Mouse (Mus musculus) kidney, embryonic 14.5 days (tissue): ENCODE measurements around the gene Kl. TPM values are rescaled to one million over a fixed set of nuclear protein-coding genes. Genes with fewer than 3 reads are reported as not detected.

Source experiments
- ATAC-seq: fragments of 200-750 bp; cut with Nextera tagmentation; 2 replicates; pipeline ENCODE4 v1.8.0; 2017; ENCODE audit warnings: moderate number of reproducible peaks, mild to moderate bottlenecking, moderate TSS enrichment, moderate library complexity; ENCODE audit not compliant: low FRiP score, low TSS enrichment
- H3K27ac ChIP-seq: fragments of 300-500 bp; sonication (generic); 2 replicates; pipeline ENCODE4 v1.5.1; 2014; ENCODE audit warnings: low read depth, mild to moderate bottlenecking, low read length, moderate library complexity, mixed read lengths
- H3K27me3 ChIP-seq: fragments of 300-500 bp; sonication (generic); 2 replicates; pipeline ENCODE4 v1.6.1; 2014; ENCODE audit warnings: mild to moderate bottlenecking, low read length; ENCODE audit not compliant: control insufficient read depth, insufficient read depth
- H3K36me3 ChIP-seq: fragments of 300-500 bp; sonication (generic); 2 replicates; pipeline ENCODE4 v1.6.1; 2014; ENCODE audit warnings: low read length, mixed read lengths; ENCODE audit not compliant: control insufficient read depth, insufficient read depth
- H3K4me1 ChIP-seq: fragments of 300-500 bp; sonication (generic); 2 replicates; pipeline ENCODE4 v1.6.1; 2014; ENCODE audit warnings: low read length, mixed read lengths; ENCODE audit not compliant: control insufficient read depth, insufficient read depth
- H3K4me2 ChIP-seq: fragments of 300-500 bp; sonication (generic); replicated peaks from 2 replicates; pipeline ENCODE4 v1.6.1; 2014; ENCODE audit warnings: low read depth, mild to moderate bottlenecking, low read length
- H3K4me3 ChIP-seq: fragments of 300-500 bp; sonication (generic); 2 replicates; pipeline ENCODE4 v1.5.1; 2014; ENCODE audit warnings: mild to moderate bottlenecking, low read length
- H3K9ac ChIP-seq: fragments of 300-500 bp; sonication (generic); 2 replicates; pipeline ENCODE4 v1.6.1; 2014; ENCODE audit warnings: low read depth, mild to moderate bottlenecking, low read length, moderate library complexity
- H3K9me3 ChIP-seq: fragments of 300-500 bp; sonication (generic); 2 replicates; pipeline ENCODE4 v1.6.1; 2016; ENCODE audit warnings: low read length; ENCODE audit not compliant: control insufficient read depth
- WGBS: fragments of 180-500 bp; shearing (Covaris S2); extraction: QIAGEN DNeasy Blood & Tissue Kit; methylation state at CpG from one replicate; pipeline ENCODE4 v1.1.7; 2014; 5-methylcytosine and 5-hydroxymethylcytosine counted together
- polyA plus RNA-seq: library from polyadenylated mRNA; unstranded; fragments of >200 nt; fragmentation: Nextera tagmentation; extraction: Ambion mirVana; gene quantifications from 2 replicates; pipeline ENCODE4 v1.2.1, GENCODE M21; 2014

Kl gene
- polyA plus RNA-seq, 1 experiment from 2014 or later, result 2.2 TPM

DNA sequence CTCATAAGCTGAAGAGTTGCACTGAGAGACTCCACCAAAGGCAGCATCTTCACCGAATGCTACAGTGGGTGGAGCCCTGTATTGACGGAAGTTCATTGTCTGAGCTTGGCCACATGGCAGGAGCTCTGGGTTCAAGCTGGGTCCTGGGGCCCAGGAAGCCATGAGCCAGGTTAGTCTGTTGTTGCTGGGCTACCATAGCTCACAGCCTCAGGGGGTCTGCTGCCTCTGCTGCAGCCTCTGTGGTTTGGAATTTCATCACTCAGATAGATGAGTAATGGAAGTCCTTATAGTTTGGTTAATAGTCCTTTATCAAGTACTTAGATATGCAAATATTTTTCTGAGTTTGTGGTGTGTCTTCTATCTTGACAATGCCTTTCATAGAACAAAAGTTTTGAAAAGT, 32.4 kb upstream of the Kl start:
- Histone ChIP-seq H3K4me1 (peaks cover 5% of the 10 kb centered on the region), H3K9ac (no peak overlapping the region), H3K36me3 (no peaks in the 10 kb centered on the region), H3K4me3 (no peak overlapping the region), H3K27ac (no peak overlapping the region), H3K27me3 (no peaks in the 10 kb centered on the region), H3K9me3 (no peaks in the 10 kb centered on the region), H3K4me2 (no peak overlapping the region)
- ATAC-seq, result no peak
- 76% methylated on average over 2 of the region's 2 CpGs for WGBS

DNA sequence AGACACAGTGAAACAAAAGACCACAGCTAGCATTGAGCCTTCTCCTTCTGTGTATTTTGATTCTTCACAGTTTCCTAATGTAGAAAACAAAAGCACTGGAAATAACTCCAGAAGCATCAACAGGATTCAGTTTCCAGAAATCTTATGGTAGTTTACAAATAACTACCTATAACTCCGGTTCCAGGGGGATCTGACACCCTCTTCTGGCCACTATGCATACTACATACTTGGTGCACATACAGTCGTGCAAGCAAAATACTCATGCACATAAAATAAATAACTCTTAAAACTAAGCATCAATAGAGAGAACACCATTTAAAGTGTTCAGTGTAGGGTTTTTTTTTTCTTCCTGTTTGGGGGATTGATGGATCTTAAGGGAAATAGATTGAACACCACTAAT, 23.0 kb upstream of the Kl start:
- no peak for ATAC-seq
- Histone ChIP-seq H3K9me3 (no peaks in the 10 kb centered on the region), H3K4me1 (no peaks in the 10 kb centered on the region), H3K27ac (no peak overlapping the region), H3K36me3 (no peaks in the 10 kb centered on the region), H3K4me3 (no peak overlapping the region), H3K4me2 (no peak overlapping the region), H3K27me3 (no peaks in the 10 kb centered on the region), H3K9ac (no peak overlapping the region)
- 86% methylated on average over 2 of the region's 2 CpGs for WGBS

GRCm38 (mm10) chr5:150932596-150932995, 19.8 kb upstream of the Kl start:
- no peaks in the 10 kb centered on the region for H3K9me3 ChIP-seq
- no peak for ATAC-seq
- H3K9ac ChIP-seq, result no peak overlapping the region
- no peak overlapping the region for H3K27ac ChIP-seq
- H3K4me1 ChIP-seq, result no peaks in the 10 kb centered on the region
- H3K4me3 ChIP-seq, result no peak overlapping the region
- no peaks in the 10 kb centered on the region for H3K36me3 ChIP-seq
- WGBS, result 76% methylated on average over 2 of the region's 2 CpGs
- no peaks in the 10 kb centered on the region for H3K27me3 ChIP-seq
- H3K4me2 ChIP-seq, result no peak overlapping the region

GRCm38 (mm10) chr5:150936213-150936612, 16.2 kb upstream of the Kl start:
- WGBS, result 75% methylated on average over 5 of the region's 5 CpGs
- no peak overlapping the region for H3K9ac ChIP-seq
- no peaks in the 10 kb centered on the region for H3K9me3 ChIP-seq
- no peak for ATAC-seq
- H3K4me1 ChIP-seq, result no peaks in the 10 kb centered on the region
- no peaks in the 10 kb centered on the region for H3K36me3 ChIP-seq
- no peak overlapping the region for H3K27ac ChIP-seq
- H3K4me3 ChIP-seq, result no peak overlapping the region
- no peaks in the 10 kb centered on the region for H3K27me3 ChIP-seq
- H3K4me2 ChIP-seq, result no peak overlapping the region

GRCm38 (mm10) chr5:150936807-150937206, 15.6 kb upstream of the Kl start:
- no peak overlapping the region for H3K27ac ChIP-seq
- H3K4me1 ChIP-seq, result no peaks in the 10 kb centered on the region
- H3K4me2 ChIP-seq, result no peak overlapping the region
- WGBS, result 79% methylated on average over 4 of the region's 4 CpGs
- H3K27me3 ChIP-seq, result no peaks in the 10 kb centered on the region
- H3K9ac ChIP-seq, result no peak overlapping the region
- H3K9me3 ChIP-seq, result no peaks in the 10 kb centered on the region
- no peak overlapping the region for H3K4me3 ChIP-seq
- no peak for ATAC-seq
- H3K36me3 ChIP-seq, result no peaks in the 10 kb centered on the region

DNA sequence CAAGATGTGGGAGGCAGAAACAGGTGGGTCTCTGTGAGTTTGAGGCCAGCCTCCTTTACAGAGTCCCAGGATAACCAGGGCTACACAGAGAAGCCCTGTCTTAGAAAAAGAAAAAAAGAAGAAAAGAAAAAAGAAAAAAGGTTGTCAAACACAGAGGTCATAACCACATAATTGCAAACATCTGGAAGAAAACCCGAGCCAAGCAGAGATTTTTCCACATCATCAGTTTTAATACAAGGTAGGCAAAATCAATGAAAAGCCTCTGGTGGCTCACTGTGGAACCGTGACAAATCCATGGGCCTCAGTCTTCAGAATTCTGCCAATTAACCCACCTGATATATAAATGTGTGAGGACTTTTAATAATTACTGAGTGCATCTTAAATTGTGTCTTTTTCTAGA, 14.9 kb upstream of the Kl start:
- no peak for ATAC-seq
- Histone ChIP-seq H3K4me1 (no peaks in the 10 kb centered on the region), H3K9ac (no peak overlapping the region), H3K4me2 (no peak overlapping the region), H3K27ac (no peak overlapping the region), H3K4me3 (no peak overlapping the region), H3K27me3 (no peaks in the 10 kb centered on the region), H3K9me3 (no peaks in the 10 kb centered on the region), H3K36me3 (no peaks in the 10 kb centered on the region)
- WGBS, result 55% methylated on average over 2 of the region's 2 CpGs

- Histone ChIP-seq H3K4me3 (no peak overlapping the region), H3K36me3 (no peaks in the 10 kb centered on the region), H3K27ac (no peak overlapping the region), H3K9ac (no peak overlapping the region), H3K4me2 (no peak overlapping the region), H3K9me3 (0 out of 2 replicates have a peak, but pooled peaks cover 7% of the 10 kb centered on the region), H3K4me1 (no peaks in the 10 kb centered on the region), H3K27me3 (no peaks in the 10 kb centered on the region)
- WGBS, result 97% methylated on average over 2 of the region's 2 CpGs
- ATAC-seq, result no peak
Observed at GRCm38 (mm10) chr5:150945576-150945975, 6.8 kb upstream of the Kl start.

DNA sequence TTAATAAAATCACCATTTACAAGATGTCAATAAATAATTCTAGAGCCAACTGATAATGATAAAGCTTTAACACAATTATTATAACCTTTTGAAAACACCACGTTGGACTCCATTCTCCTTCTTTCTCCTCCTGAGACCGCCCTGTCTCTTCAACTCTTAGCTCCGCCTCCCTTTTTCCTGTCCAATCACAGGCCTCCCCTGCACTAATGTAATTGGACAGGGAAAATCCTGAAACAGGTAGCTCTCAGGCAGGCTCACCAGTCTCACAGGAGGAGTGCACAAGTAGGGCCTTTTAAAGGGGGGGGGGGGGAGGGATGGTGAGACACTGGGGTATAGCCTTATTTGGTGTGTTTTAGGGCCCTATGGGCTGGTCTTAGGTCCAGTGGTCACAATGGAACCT, 3.3 kb upstream of the Kl start:
- 81% methylated on average over 3 of the region's 3 CpGs for WGBS
- no peak overlapping the region for H3K9ac ChIP-seq
- ATAC-seq, result no peak
- H3K4me2 ChIP-seq, result no peak overlapping the region
- no peak overlapping the region for H3K27ac ChIP-seq
- 0 out of 2 replicates have a peak, but pooled peaks cover 7% of the 10 kb centered on the region for H3K9me3 ChIP-seq
- H3K36me3 ChIP-seq, result no peaks in the 10 kb centered on the region
- no peaks in the 10 kb centered on the region for H3K4me1 ChIP-seq
- no peak overlapping the region for H3K4me3 ChIP-seq
- peaks cover 17% of the 10 kb centered on the region for H3K27me3 ChIP-seq

- no peak overlapping the region for H3K27ac ChIP-seq
- H3K9me3 ChIP-seq, result no peaks in the 10 kb centered on the region
- H3K4me3 ChIP-seq, result no peak overlapping the region
- peaks cover 20% of the 10 kb centered on the region for H3K27me3 ChIP-seq
- no peaks in the 10 kb centered on the region for H3K4me1 ChIP-seq
- H3K36me3 ChIP-seq, result no peaks in the 10 kb centered on the region
- H3K4me2 ChIP-seq, result no peak overlapping the region
- WGBS, result 92% methylated on average over 7 of the region's 7 CpGs
- H3K9ac ChIP-seq, result no peak overlapping the region
- no peak for ATAC-seq
Observed at GRCm38 (mm10) chr5:150951325-150951724, 1.1 kb upstream of the Kl start.
